Mouse (Mus musculus) neural tube, embryonic 15.5 days (tissue): Measurements from ENCODE around the gene Nup107. TPM values are rescaled to one million over a fixed set of nuclear protein-coding genes. Genes with fewer than 3 reads are reported as not detected.
"Not testable (repeated sequence)": the region's sequence is repeated elsewhere in the genome, so short reads cannot be mapped to it uniquely, and the experiment has no call there.

Source experiments
- ATAC-seq: fragments of 200-750 bp; cut with Nextera tagmentation; 2 replicates; pipeline ENCODE4 v1.8.0; 2017; ENCODE audit warnings: mild to moderate bottlenecking, moderate TSS enrichment, moderate library complexity; ENCODE audit not compliant: low FRiP score
- H3K27ac ChIP-seq: fragments of 300-500 bp; sonication (generic); replicated peaks from 2 replicates; pipeline ENCODE4 v1.5.1; 2015; ENCODE audit warnings: mild to moderate bottlenecking, inconsistent platforms
- H3K27me3 ChIP-seq: fragments of 300-500 bp; sonication (generic); replicated peaks from 2 replicates; pipeline ENCODE4 v1.6.1; 2015; ENCODE audit warnings: inconsistent platforms
- H3K36me3 ChIP-seq: fragments of 300-500 bp; sonication (generic); 2 replicates; pipeline ENCODE4 v1.6.1; 2015; ENCODE audit warnings: inconsistent platforms
- H3K4me1 ChIP-seq: fragments of 300-500 bp; sonication (generic); 2 replicates; pipeline ENCODE4 v1.6.1; 2015; ENCODE audit warnings: inconsistent platforms
- H3K4me2 ChIP-seq: fragments of 300-500 bp; sonication (generic); 2 replicates; pipeline ENCODE4 v1.6.1; 2015; ENCODE audit warnings: inconsistent platforms, mild to moderate bottlenecking, moderate library complexity
- H3K4me3 ChIP-seq: fragments of 300-500 bp; sonication (generic); replicated peaks from 2 replicates; pipeline ENCODE4 v1.5.1; 2015; ENCODE audit warnings: mild to moderate bottlenecking, inconsistent platforms
- H3K9ac ChIP-seq: fragments of 300-500 bp; sonication (generic); replicated peaks from 2 replicates; pipeline ENCODE4 v1.6.1; 2015; ENCODE audit warnings: mild to moderate bottlenecking, inconsistent platforms
- H3K9me3 ChIP-seq: fragments of 300-500 bp; sonication (generic); replicated peaks from 2 replicates; pipeline ENCODE4 v1.6.1; 2016; ENCODE audit warnings: inconsistent platforms
- WGBS: fragments of 180-500 bp; shearing (Covaris S2); methylation state at CpG from one replicate; pipeline ENCODE4 v1.1.7; 2015; ENCODE audit warnings: mixed read lengths; 5-methylcytosine and 5-hydroxymethylcytosine counted together
- polyA plus RNA-seq: library from polyadenylated mRNA; unstranded; fragments of >200 nt; fragmentation: Nextera tagmentation; extraction: Ambion mirVana; gene quantifications from 2 replicates; pipeline ENCODE4 v1.2.1, GENCODE M21; 2015

The Nup107 gene
- polyA plus RNA-seq, 1 experiment from 2014 or later, result 28.2 TPM

- no peaks in the 10 kb centered on the region for H3K4me1 ChIP-seq
- no peak overlapping the region for H3K27ac ChIP-seq
- peaks cover 86% of the 10 kb centered on the region for H3K36me3 ChIP-seq
- no peak overlapping the region for H3K9ac ChIP-seq
- no peaks in the 10 kb centered on the region for H3K9me3 ChIP-seq
- no peak overlapping the region for H3K4me2 ChIP-seq
- 94% methylated on average over 10 of the region's 10 CpGs for WGBS
- H3K4me3 ChIP-seq, result no peak overlapping the region
- H3K27me3 ChIP-seq, result no peaks in the 10 kb centered on the region
- no peak for ATAC-seq
These were observed 32.5 kb downstream of the Nup107 start for GRCm38 (mm10) chr10:117759844-117760630.

GRCm38 (mm10) chr10:117758749-117759727 lies 33.5 kb downstream of the Nup107 start:
- Histone ChIP-seq H3K9ac (no peak overlapping the region), H3K4me3 (no peak overlapping the region), H3K27ac (no peak overlapping the region), H3K9me3 (no peaks in the 10 kb centered on the region), H3K27me3 (no peaks in the 10 kb centered on the region), H3K36me3 (peaks cover 89% of the 10 kb centered on the region), H3K4me2 (no peak overlapping the region), H3K4me1 (no peaks in the 10 kb centered on the region)
- ATAC-seq, result no peak
- WGBS, result 93% methylated on average over 18 of the region's 18 CpGs

GRCm38 (mm10) chr10:117758344-117758743 lies 34.2 kb downstream of the Nup107 start:
- H3K9ac ChIP-seq, H3K4me3 ChIP-seq, H3K27ac ChIP-seq, ATAC-seq, H3K4me1 ChIP-seq, H3K9me3 ChIP-seq, H3K27me3 ChIP-seq, H3K4me2 ChIP-seq: not testable (repeated sequence)
- peaks cover 84% of the 10 kb centered on the region for H3K36me3 ChIP-seq
- WGBS, result 95% methylated on average over 3 of the region's 3 CpGs

GRCm38 (mm10) chr10:117757796-117758342 lies 34.6 kb downstream of the Nup107 start:
- Histone ChIP-seq H3K27ac (no peak overlapping the region), H3K9me3 (no peaks in the 10 kb centered on the region), H3K4me3 (no peak overlapping the region), H3K9ac (no peak overlapping the region), H3K4me2 (no peak overlapping the region), H3K36me3 (peaks cover 80% of the 10 kb centered on the region), H3K4me1 (no peaks in the 10 kb centered on the region), H3K27me3 (no peaks in the 10 kb centered on the region)
- WGBS, result 96% methylated on average over 7 of the region's 7 CpGs
- ATAC-seq, result no peak

- no peaks in the 10 kb centered on the region for H3K27me3 ChIP-seq
- H3K36me3 ChIP-seq, result peaks cover 79% of the 10 kb centered on the region
- 98% methylated on average over 1 of the region's 1 CpGs for WGBS
- H3K9me3 ChIP-seq, result no peaks in the 10 kb centered on the region
- no peak overlapping the region for H3K4me3 ChIP-seq
- no peak overlapping the region for H3K27ac ChIP-seq
- no peak overlapping the region for H3K4me2 ChIP-seq
- no peak for ATAC-seq
- no peaks in the 10 kb centered on the region for H3K4me1 ChIP-seq
- no peak overlapping the region for H3K9ac ChIP-seq
These were observed 35.2 kb downstream of the Nup107 start for GRCm38 (mm10) chr10:117757259-117757658.

GRCm38 (mm10) chr10:117756784-117757183 lies 35.7 kb downstream of the Nup107 start:
- Histone ChIP-seq H3K4me2 (no peak overlapping the region), H3K27ac (no peak overlapping the region), H3K27me3 (no peaks in the 10 kb centered on the region), H3K4me3 (no peak overlapping the region), H3K9ac (no peak overlapping the region), H3K9me3 (no peaks in the 10 kb centered on the region), H3K36me3 (peaks cover 80% of the 10 kb centered on the region), H3K4me1 (no peaks in the 10 kb centered on the region)
- ATAC-seq, result no peak
- WGBS, result 96% methylated on average over 5 of the region's 5 CpGs

- no peaks in the 10 kb centered on the region for H3K4me1 ChIP-seq
- peaks cover 80% of the 10 kb centered on the region for H3K36me3 ChIP-seq
- H3K4me2 ChIP-seq, result no peak overlapping the region
- H3K27ac ChIP-seq, result no peak overlapping the region
- H3K9me3 ChIP-seq, result no peaks in the 10 kb centered on the region
- no peak for ATAC-seq
- H3K4me3 ChIP-seq, result no peak overlapping the region
- WGBS, result 93% methylated on average over 11 of the region's 11 CpGs
- no peak overlapping the region for H3K9ac ChIP-seq
- H3K27me3 ChIP-seq, result no peaks in the 10 kb centered on the region
These were observed 36.6 kb downstream of the Nup107 start for GRCm38 (mm10) chr10:117755799-117756467.

- H3K9ac ChIP-seq, result no peak overlapping the region
- no peaks in the 10 kb centered on the region for H3K27me3 ChIP-seq
- 92% methylated on average over 13 of the region's 13 CpGs for WGBS
- peaks cover 77% of the 10 kb centered on the region for H3K36me3 ChIP-seq
- H3K4me1 ChIP-seq, result no peaks in the 10 kb centered on the region
- H3K4me3 ChIP-seq, result no peak overlapping the region
- no peak for ATAC-seq
- H3K4me2 ChIP-seq, result no peak overlapping the region
- no peaks in the 10 kb centered on the region for H3K9me3 ChIP-seq
- H3K27ac ChIP-seq, result no peak overlapping the region
These were observed 37.3 kb downstream of the Nup107 start for GRCm38 (mm10) chr10:117755086-117755798.

- Histone ChIP-seq H3K4me3 (no peak overlapping the region), H3K4me2 (no peak overlapping the region), H3K36me3 (peaks cover 75% of the 10 kb centered on the region), H3K9me3 (no peaks in the 10 kb centered on the region), H3K9ac (no peak overlapping the region), H3K27ac (no peak overlapping the region), H3K4me1 (no peaks in the 10 kb centered on the region), H3K27me3 (no peaks in the 10 kb centered on the region)
- no peak for ATAC-seq
- 98% methylated on average over 7 of the region's 7 CpGs for WGBS
These were observed 37.9 kb downstream of the Nup107 start for GRCm38 (mm10) chr10:117754609-117754940.

- peaks cover 69% of the 10 kb centered on the region for H3K36me3 ChIP-seq
- no peaks in the 10 kb centered on the region for H3K4me1 ChIP-seq
- 94% methylated on average over 8 of the region's 8 CpGs for WGBS
- H3K4me2 ChIP-seq, result no peak overlapping the region
- no peak overlapping the region for H3K9ac ChIP-seq
- H3K4me3 ChIP-seq, result no peak overlapping the region
- H3K27ac ChIP-seq, result no peak overlapping the region
- no peaks in the 10 kb centered on the region for H3K9me3 ChIP-seq
- ATAC-seq, result no peak
- H3K27me3 ChIP-seq, result no peaks in the 10 kb centered on the region
These were observed 38.5 kb downstream of the Nup107 start for GRCm38 (mm10) chr10:117753711-117754608.
